Mouse (Mus musculus) ovary, adult 2 months (tissue): Measurements from ENCODE around the gene Rex1bd. TPM values are rescaled to one million over a fixed set of nuclear protein-coding genes. Genes with fewer than 3 reads are reported as not detected.

Experiments
- polyA plus RNA-seq: library from polyadenylated mRNA; depleted of rRNA; stranded (reverse); fragments of >200 nt; gene quantifications from 2 replicates; pipeline ENCODE4 v1.2.3, GENCODE M21; 2012; rRNA removed

Rex1bd gene
- polyA plus RNA-seq, result 333 and 372 TPM in 2 replicates

GRCm38 (mm10) chr8:70506328-70507026 lies at the start of gene Rex1bd:
Gene Rex1bd, minus strand, starts transcription at chr8:70506752.

GRCm38 (mm10) chr8:70539077-70539813 lies 32.7 kb upstream of the Rex1bd start, which contains the start of gene Ell:
Gene Ell, plus strand, starts transcription at chr8:70539457.

GRCm38 (mm10) chr8:70527512-70528181 lies 21.1 kb upstream of the Rex1bd start, which contains the start of the genes Fkbp8 and Kxd1:
Gene Fkbp8, plus strand, starts transcription at chr8:70527724.
Gene Kxd1, minus strand, starts transcription at chr8:70527956.

GRCm38 (mm10) chr8:70510228-70510915 lies 3.8 kb upstream of the Rex1bd start, which contains the start of gene Uba52:
Gene Uba52, minus strand, starts transcription at chr8:70510801.

GRCm38 (mm10) chr8:70492664-70493640 lies 13.6 kb downstream of the Rex1bd start, which contains the start of gene Crlf1:
Gene Crlf1, plus strand, starts transcription at chr8:70493158.

GRCm38 (mm10) chr8:70486941-70487520 lies 19.5 kb downstream of the Rex1bd start, which contains the start of gene Tmem59l:
Gene Tmem59l, minus strand, starts transcription at chr8:70487358.

GRCm38 (mm10) chr8:70476333-70477268 lies 30.0 kb downstream of the Rex1bd start, which contains the start of gene Klhl26:
Gene Klhl26, minus strand, starts transcription at chr8:70476968.

Other genes starting within 250 kb of the Rex1bd start
- gene Homer3, start 223.9 kb downstream of the Rex1bd start, polyA plus RNA-seq, result 150 and 156 TPM in 2 replicates
- gene Ddx49, start 204.3 kb downstream of the Rex1bd start, polyA plus RNA-seq, result 66.3 and 70.5 TPM in 2 replicates
- 699 and 783 TPM in 2 replicates for gene Cope, start 204.2 kb downstream of the Rex1bd start, polyA plus RNA-seq
- gene Cers1, start 191.0 kb downstream of the Rex1bd start, polyA plus RNA-seq, result 12.7 and 13.9 TPM in 2 replicates
- 10.9 and 13.0 TPM in 2 replicates for gene Gdf1, start 176.9 kb downstream of the Rex1bd start, polyA plus RNA-seq
- gene Upf1, start 153.5 kb downstream of the Rex1bd start, polyA plus RNA-seq, result 47.4 and 47.9 TPM in 2 replicates
- 2.6 and 8.5 TPM in 2 replicates for gene Comp, start 133.2 kb downstream of the Rex1bd start, polyA plus RNA-seq
- 69.5 and 70.0 TPM in 2 replicates for gene Crtc1, start 67.2 kb downstream of the Rex1bd start, polyA plus RNA-seq
- 132 and 154 TPM in 2 replicates for gene Klhl26, start 29.8 kb downstream of the Rex1bd start, polyA plus RNA-seq
- 2.3 and 4.0 TPM in 2 replicates for gene Tmem59l, start 19.4 kb downstream of the Rex1bd start, polyA plus RNA-seq
- gene Crlf1, start 13.6 kb downstream of the Rex1bd start, polyA plus RNA-seq, result 11.6 and 22.8 TPM in 2 replicates
- 989 and 1,155 TPM in 2 replicates for gene Uba52, start 4.0 kb upstream of the Rex1bd start, polyA plus RNA-seq
- gene Fkbp8, start 21.0 kb upstream of the Rex1bd start, polyA plus RNA-seq, result 685 and 705 TPM in 2 replicates
- gene Kxd1, start 21.2 kb upstream of the Rex1bd start, polyA plus RNA-seq, result 70.3 and 97.9 TPM in 2 replicates
- 33.7 and 35.4 TPM in 2 replicates for gene Ell, start 32.7 kb upstream of the Rex1bd start, polyA plus RNA-seq
- 867 and 914 TPM in 2 replicates for gene Isyna1, start 87.6 kb upstream of the Rex1bd start, polyA plus RNA-seq
- 426 and 602 TPM in 2 replicates for gene Ssbp4, start 102.1 kb upstream of the Rex1bd start, polyA plus RNA-seq
- gene Lrrc25, start 109.4 kb upstream of the Rex1bd start, polyA plus RNA-seq, result 11.0 and 12.7 TPM in 2 replicates
- 11.8 and 16.3 TPM in 2 replicates for gene Gdf15, start 125.7 kb upstream of the Rex1bd start, polyA plus RNA-seq
- gene Pgpep1, start 153.6 kb upstream of the Rex1bd start, polyA plus RNA-seq, result 100 and 112 TPM in 2 replicates
- gene Lsm4, start 166.5 kb upstream of the Rex1bd start, polyA plus RNA-seq, result 179 and 190 TPM in 2 replicates
- 689 and 1,003 TPM in 2 replicates for gene Jund, start 192.2 kb upstream of the Rex1bd start, polyA plus RNA-seq
- 0.03 TPM in 2 replicates for gene Iqcn, start 196.7 kb upstream of the Rex1bd start, polyA plus RNA-seq
- gene Gm3336, start 211.8 kb upstream of the Rex1bd start, polyA plus RNA-seq, result 0.60 and 0.89 TPM in 2 replicates
- gene Pde4c, start 217.0 kb upstream of the Rex1bd start, polyA plus RNA-seq, result 3.5 and 6.5 TPM in 2 replicates
- gene Rab3a, start 247.9 kb upstream of the Rex1bd start, polyA plus RNA-seq, result 50.0 and 67.9 TPM in 2 replicates